Mouse (Mus musculus): ENCODE results near the gene Olfr135.

The Olfr135 gene

GRCm38 (mm10) chr17:38204035-38204434 lies at the start of gene Olfr135:
Olfr135 (plus strand) TSS chr17:38204335.
- DNase-seq (ENCODE audit: low read depth): no peak

GRCm38 (mm10) chr17:38171088-38171487 lies 33.0 kb upstream of the Olfr135 start, which contains the start of gene Olfr134:
Olfr134 (plus strand) TSS chr17:38171388.
- no peak for DNase-seq (ENCODE audit: low read depth)
